Mouse (Mus musculus): Measurements from ENCODE around the gene Polr2g. TPM values are rescaled to one million over a fixed set of nuclear protein-coding genes. Genes with fewer than 3 reads are reported as not detected.

The Polr2g gene
- polyA plus RNA-seq, 1 experiment from 2014 or later = 149 TPM

DNA sequence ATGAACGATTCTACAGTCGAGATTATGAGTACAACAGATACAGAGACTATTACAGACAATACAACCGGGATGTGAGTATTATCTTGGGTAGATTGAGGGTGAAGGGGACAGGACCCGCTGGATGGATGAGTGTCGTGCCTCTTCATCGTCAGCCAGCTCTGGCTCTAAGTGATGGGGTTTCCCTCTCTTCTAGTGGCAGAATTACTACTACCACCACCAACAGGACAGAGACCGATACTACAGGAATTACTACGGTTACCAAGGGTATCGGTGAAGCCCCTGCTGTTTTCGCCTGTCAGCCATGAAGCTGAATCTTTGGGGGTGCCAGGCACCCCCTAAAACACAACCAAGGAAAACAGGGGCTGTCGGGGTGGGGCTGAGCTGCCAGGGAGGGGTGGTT lies 32.9 kb upstream of the Polr2g start:
- H3K4me1 ChIP-seq = no peaks in the 10 kb centered on the region
- H3K36me3 ChIP-seq = peaks cover 91% of the 10 kb centered on the region
- no peak overlapping the region for H3K27ac ChIP-seq
- no peak overlapping the region for H3K4me3 ChIP-seq
- no peak for ATAC-seq (ENCODE audit: insufficient number of reproducible peaks, low FRiP score, low TSS enrichment, low read depth)
- H3K4me2 ChIP-seq = no peak overlapping the region
- WGBS = 83% methylated on average over 11 of the region's 11 CpGs
- no peaks in the 10 kb centered on the region for H3K27me3 ChIP-seq
- no peak overlapping the region for H3K9ac ChIP-seq
- H3K9me3 ChIP-seq = no peaks in the 10 kb centered on the region

DNA sequence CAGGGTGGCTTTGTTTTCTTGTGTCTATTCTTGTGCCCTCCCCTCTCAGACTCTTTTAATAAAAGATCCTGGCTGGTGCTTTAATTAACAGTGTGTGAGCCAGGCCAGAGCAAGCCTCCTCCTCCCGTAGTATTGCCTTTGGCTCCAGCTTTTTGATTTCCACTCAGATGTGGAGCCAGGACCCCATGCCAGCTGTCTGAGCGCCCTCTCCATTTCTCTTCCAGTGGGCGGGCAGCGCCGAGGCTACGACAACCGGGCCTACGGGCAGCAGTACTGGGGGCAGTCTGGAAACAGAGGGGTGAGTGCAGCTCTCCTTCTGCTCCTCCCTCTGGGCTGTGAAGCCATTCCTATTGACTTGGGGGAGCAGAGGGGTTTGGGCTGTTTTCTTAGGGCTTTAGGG lies 32.3 kb upstream of the Polr2g start:
- 84% methylated on average over 8 of the region's 8 CpGs for WGBS
- Histone ChIP-seq H3K36me3 (peaks cover 97% of the 10 kb centered on the region), H3K4me1 (no peaks in the 10 kb centered on the region), H3K9me3 (no peaks in the 10 kb centered on the region), H3K4me2 (no peak overlapping the region), H3K27ac (no peak overlapping the region), H3K4me3 (no peak overlapping the region), H3K27me3 (no peaks in the 10 kb centered on the region), H3K9ac (no peak overlapping the region)
- no peak for ATAC-seq (ENCODE audit: insufficient number of reproducible peaks, low FRiP score, low TSS enrichment, low read depth)

DNA sequence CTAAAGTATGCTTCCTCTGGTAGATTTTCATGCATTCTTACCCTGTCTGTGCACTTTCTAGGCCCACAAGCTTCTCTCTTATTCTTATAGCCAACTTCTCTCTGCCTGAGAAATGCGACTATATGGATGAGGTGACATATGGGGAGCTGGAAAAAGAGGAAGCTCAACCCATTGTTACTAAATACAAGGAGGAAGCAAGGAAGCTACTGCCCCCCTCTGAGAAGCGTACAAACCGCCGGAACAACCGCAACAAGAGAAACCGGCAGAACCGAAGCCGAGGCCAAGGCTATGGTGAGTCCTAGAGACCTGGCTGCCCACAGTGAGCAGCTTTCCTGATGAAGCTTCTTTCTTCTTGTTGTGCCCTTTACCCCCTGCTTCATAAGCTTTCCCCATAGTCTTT lies 31.3 kb upstream of the Polr2g start, which contains the start of gene AC129217.1:
TSS of gene AC129217.1 (plus strand) at position 114 of the 400 bp plus-strand sequence.
- no peak within 1 kb of the TSS for H3K4me2 ChIP-seq
- H3K9me3 ChIP-seq = no peaks in the 10 kb centered on the region
- no peaks in the 10 kb centered on the region for H3K4me1 ChIP-seq
- WGBS = 89% methylated on average over 8 of the region's 8 CpGs
- H3K27ac ChIP-seq = no peak within 1 kb of the TSS
- no peak within 1 kb of the TSS for H3K4me3 ChIP-seq
- no peaks in the 10 kb centered on the region for H3K27me3 ChIP-seq
- no peak within 1 kb of the TSS for H3K9ac ChIP-seq
- H3K36me3 ChIP-seq = peaks cover 96% of the 10 kb centered on the region
- ATAC-seq (ENCODE audit: insufficient number of reproducible peaks, low FRiP score, low TSS enrichment, low read depth) = no peak

DNA sequence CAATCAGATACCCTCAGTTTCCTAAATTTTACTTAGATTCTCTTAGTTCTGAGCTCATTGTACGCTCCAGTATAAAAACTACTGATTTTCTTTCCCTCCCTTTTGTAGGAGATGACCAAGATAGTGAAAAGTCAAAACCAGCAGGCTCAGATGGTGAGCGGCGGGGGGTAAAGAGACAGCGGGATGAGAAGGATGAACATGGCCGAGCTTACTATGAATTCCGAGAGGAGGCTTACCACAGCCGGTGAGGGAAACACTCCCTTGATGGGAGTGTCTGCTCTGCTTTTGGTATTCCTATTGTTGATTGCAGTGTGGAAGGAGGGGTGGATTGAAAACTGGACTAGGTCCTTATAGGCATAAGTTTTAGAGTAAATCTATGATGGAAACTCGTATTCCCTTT lies 24.3 kb upstream of the Polr2g start:
- no peak overlapping the region for H3K9ac ChIP-seq
- H3K27me3 ChIP-seq = no peaks in the 10 kb centered on the region
- peak overlapping the region; percentile 82 for H3K4me3 ChIP-seq
- 81% methylated on average over 8 of the region's 8 CpGs for WGBS
- no peak for ATAC-seq (ENCODE audit: insufficient number of reproducible peaks, low FRiP score, low TSS enrichment, low read depth)
- H3K4me2 ChIP-seq = peak overlapping the region; percentile 66
- no peak overlapping the region for H3K27ac ChIP-seq
- peaks cover 23% of the 10 kb centered on the region for H3K4me1 ChIP-seq
- H3K9me3 ChIP-seq = no peaks in the 10 kb centered on the region
- peaks cover 49% of the 10 kb centered on the region for H3K36me3 ChIP-seq

DNA sequence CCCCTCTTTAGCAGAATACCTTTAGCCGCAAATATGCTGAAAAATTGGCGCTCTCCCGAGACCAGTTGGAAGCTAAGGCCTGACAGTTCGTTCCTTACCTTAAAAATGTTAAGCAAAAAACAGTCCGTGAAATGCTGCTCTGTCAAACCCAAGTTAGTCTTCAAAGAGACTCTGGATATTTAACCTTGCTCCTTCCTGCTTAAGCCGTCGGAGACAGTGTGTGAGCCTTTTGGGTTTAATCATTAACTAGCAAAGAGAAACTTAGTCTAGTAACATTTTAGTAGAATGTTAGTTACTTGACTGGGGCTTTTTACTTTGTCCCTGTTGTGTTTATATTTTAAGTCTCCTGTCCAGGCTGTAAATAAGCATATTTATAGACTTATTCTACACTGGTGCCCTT lies 22.8 kb upstream of the Polr2g start:
- H3K4me2 ChIP-seq = peak overlapping the region; percentile 66
- peaks cover 36% of the 10 kb centered on the region for H3K36me3 ChIP-seq
- H3K27me3 ChIP-seq = no peaks in the 10 kb centered on the region
- peak overlapping the region; percentile 82 for H3K4me3 ChIP-seq
- peaks cover 34% of the 10 kb centered on the region for H3K4me1 ChIP-seq
- under 1% methylated on average over 7 of the region's 7 CpGs for WGBS
- peak overlapping the region; percentile 100; the same call in 1 of the 2 replicates for H3K27ac ChIP-seq
- no peak for ATAC-seq (ENCODE audit: insufficient number of reproducible peaks, low FRiP score, low TSS enrichment, low read depth)
- H3K9me3 ChIP-seq = no peaks in the 10 kb centered on the region
- H3K9ac ChIP-seq = peak overlapping the region; percentile 96

DNA sequence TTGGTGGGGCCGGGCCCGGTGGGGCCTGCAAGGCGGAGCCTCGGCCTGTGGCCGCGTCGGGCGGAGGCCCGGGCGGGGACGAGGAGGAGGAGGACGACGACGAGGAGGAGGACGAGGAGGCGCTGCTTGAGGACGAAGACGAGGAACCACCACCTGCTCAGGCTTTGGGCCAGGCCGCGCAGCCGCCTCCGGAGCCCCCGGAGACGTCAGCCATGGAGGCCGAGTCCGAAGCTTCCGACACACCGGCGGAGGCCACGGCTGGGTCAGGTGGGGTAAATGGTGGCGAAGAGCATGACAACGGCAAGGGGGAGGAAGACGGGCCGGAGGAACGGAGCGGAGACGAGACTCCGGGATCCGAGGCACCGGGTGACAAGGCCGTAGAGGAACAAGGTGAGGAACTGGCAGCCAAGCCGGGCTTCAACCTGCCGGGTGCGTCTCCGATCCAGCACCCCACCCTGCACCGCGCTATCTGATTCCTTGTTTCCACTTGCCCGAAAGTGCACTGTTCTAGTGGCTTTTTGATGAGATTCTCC lies 22.1 kb upstream of the Polr2g start:
- peaks cover 37% of the 10 kb centered on the region for H3K4me1 ChIP-seq
- WGBS = 0% methylated on average over 46 of the region's 48 CpGs
- peak overlapping the region; percentile 82 for H3K4me3 ChIP-seq
- peak overlapping the region; percentile 96 for H3K9ac ChIP-seq
- H3K27ac ChIP-seq = peak overlapping the region; percentile 100
- peak overlapping the region; percentile 66 for H3K4me2 ChIP-seq
- peaks cover 35% of the 10 kb centered on the region for H3K36me3 ChIP-seq
- no peak for ATAC-seq (ENCODE audit: insufficient number of reproducible peaks, low FRiP score, low TSS enrichment, low read depth)
- H3K9me3 ChIP-seq = no peaks in the 10 kb centered on the region
- no peaks in the 10 kb centered on the region for H3K27me3 ChIP-seq

DNA sequence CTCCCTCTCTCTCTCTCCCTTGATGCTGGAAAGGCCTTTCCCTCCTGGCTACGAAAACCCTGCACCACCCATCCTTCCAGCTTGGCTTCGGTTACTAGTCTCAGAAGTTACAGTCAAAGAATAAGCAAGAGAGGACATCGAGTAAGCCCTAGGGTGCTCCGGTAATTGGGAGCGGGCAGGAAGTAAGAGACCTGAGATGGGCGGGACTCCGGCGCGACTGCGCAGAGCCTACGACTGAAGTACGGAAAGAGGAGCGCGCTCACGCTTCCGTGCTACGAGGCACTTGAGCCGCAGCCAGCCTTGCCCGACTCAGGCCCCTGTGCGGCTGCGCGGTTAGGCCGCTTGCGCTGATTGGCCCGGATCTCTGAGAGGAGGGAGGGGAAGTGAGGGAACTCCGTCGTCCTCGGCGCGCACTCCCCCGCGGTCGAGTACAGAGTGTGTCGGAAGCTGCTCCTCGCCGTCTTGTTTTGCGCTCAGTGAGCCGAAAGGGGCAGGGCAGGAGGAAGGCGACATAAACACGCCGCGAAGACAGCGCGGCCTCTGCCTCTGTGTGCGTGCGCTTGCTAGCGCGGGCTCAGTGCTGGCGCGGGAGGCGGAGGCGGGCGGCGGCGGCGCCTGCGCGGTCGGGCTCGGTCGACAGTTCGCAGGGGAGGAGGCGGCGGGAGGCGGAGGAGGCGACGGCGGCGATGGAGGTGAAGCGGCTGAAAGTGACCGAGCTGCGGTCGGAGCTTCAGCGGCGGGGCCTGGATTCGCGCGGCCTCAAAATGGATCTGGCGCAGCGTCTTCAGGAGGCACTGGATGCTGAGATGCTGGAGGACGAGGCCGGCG lies 21.4 kb upstream of the Polr2g start, which contains the start of gene Hnrnpul2:
TSS of gene Hnrnpul2 (plus strand) at position 415 of the 828 bp plus-strand sequence.
- under 1% methylated on average over 81 of the region's 83 CpGs for WGBS
- no peaks in the 10 kb centered on the region for H3K9me3 ChIP-seq
- H3K9ac ChIP-seq = peak within 1 kb of the TSS; percentile 96

DNA sequence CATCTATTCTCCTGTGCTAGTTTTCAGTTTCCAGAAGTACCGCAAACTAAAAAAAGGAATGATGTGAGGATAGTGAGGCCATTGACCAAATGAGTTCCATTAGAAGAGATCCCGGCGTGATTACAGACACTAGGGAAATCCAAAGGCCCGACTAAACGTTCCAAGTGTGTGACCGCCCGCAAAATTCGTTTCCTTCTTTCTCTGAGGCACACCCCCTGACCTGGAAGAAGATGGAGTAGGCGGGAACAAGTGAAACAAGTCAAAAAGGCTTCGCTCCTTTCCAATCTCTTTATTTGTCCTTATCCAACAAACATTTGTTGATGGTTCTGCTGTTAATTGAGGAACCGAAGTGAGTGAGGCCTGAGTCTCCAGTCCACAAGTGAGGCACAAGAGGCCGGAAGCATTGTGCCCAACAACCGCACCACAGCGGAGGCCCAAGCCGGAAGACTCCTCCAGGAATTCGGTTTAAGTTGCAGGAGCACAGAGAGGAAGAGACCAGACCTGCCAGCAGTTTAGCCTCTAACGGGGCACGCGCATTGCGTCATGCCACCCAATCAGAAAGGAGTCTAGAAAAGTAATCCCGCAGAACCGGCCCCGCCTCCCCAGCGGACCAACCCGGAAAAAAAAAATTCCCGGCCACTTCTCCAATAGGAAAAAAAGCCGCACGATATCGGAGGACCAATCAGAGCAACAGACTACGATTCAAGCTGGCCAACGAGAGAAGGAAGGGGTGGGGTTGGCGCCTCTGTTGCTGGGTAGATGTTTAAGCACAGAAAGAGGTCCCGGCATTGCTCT lies 20.6 kb upstream of the Polr2g start, which contains the start of gene Ttc9c:
TSS of gene Ttc9c (minus strand) at position 533 of the 795 bp plus-strand sequence.
- peak within 1 kb of the TSS; percentile 96 for H3K9ac ChIP-seq
- H3K4me3 ChIP-seq = peak within 1 kb of the TSS; percentile 82
- no peaks in the 10 kb centered on the region for H3K27me3 ChIP-seq
- H3K4me1 ChIP-seq = peaks cover 37% of the 10 kb centered on the region
- peaks cover 33% of the 10 kb centered on the region for H3K36me3 ChIP-seq
- H3K9me3 ChIP-seq = no peaks in the 10 kb centered on the region
- peak within 1 kb of the TSS; percentile 100 for H3K27ac ChIP-seq
- peak within 1 kb of the TSS; percentile 89 for H3K4me2 ChIP-seq
- peak; percentile 95 for ATAC-seq (ENCODE audit: insufficient number of reproducible peaks, low FRiP score, low TSS enrichment, low read depth)
- WGBS = under 1% methylated on average over 33 of the region's 33 CpGs

More for the DNA sequence above, 21.4 kb upstream of the Polr2g start, which contains the start of gene Hnrnpul2:
- peak within 1 kb of the TSS; percentile 82 for H3K4me3 ChIP-seq
- H3K4me2 ChIP-seq = peak within 1 kb of the TSS; percentile 89
- peaks cover 37% of the 10 kb centered on the region for H3K4me1 ChIP-seq
- peak; percentile 95 for ATAC-seq (ENCODE audit: insufficient number of reproducible peaks, low FRiP score, low TSS enrichment, low read depth)
- H3K27me3 ChIP-seq = no peaks in the 10 kb centered on the region
- peaks cover 35% of the 10 kb centered on the region for H3K36me3 ChIP-seq
- peak within 1 kb of the TSS; percentile 100 for H3K27ac ChIP-seq

DNA sequence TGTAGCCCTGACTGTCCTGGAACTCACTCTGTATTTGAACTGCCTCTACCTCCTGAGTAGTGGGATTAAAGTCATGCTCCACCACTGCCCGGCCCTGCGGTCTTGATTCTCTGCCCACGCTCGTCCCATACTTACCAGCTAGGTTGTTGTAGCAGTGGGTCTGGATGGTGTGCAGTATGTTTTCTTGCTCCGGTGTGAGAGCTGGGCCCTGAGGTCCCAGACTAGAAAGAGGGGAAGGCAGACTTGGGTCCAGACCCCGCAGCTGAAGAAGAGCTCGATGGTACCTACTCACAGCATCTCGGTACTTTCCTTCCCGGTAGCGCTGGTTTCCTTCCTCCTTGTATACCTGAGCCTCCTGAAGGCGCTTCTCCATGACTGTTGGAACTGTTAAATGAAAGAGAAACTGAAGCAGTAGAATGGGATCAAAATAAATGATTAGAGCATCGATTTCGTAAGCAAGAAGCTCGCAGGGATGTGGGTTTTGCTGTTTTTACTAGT lies 20.0 kb upstream of the Polr2g start:
- Histone ChIP-seq H3K9ac (peak overlapping the region; percentile 67), H3K9me3 (no peaks in the 10 kb centered on the region), H3K4me3 (peak overlapping the region; percentile 82), H3K27me3 (no peaks in the 10 kb centered on the region), H3K27ac (peak overlapping the region; percentile 100), H3K4me1 (peaks cover 36% of the 10 kb centered on the region), H3K36me3 (peaks cover 32% of the 10 kb centered on the region), H3K4me2 (peak overlapping the region; percentile 89)
- 18% methylated on average over 14 of the region's 14 CpGs for WGBS
- no peak for ATAC-seq (ENCODE audit: insufficient number of reproducible peaks, low FRiP score, low TSS enrichment, low read depth)

DNA sequence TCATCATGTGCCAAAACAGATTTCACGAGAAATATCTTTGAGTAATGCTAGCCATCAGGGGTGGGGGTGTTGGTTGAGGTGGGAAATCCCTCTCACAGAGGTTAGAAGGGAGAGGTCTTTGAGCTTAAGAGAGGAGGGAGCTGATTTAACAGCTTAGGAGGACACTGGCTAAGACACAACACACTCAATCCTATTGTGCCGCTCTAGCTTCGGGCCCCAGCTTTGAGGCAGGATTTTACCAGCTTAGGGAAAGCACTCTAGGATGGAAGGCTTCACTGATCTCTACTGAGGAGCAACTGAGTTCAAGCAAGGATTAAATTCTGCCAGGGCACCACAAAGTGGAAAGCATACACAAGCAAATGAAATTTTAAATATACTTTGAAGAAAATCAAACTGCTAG lies 18.6 kb upstream of the Polr2g start:
- H3K9ac ChIP-seq = no peak overlapping the region
- 0 out of 2 replicates have a peak overlapping the region, but pooled peaks have one; percentile 12 for H3K4me2 ChIP-seq
- no peak overlapping the region for H3K4me3 ChIP-seq
- no peaks in the 10 kb centered on the region for H3K27me3 ChIP-seq
- no peak for ATAC-seq (ENCODE audit: insufficient number of reproducible peaks, low FRiP score, low TSS enrichment, low read depth)
- 0 out of 2 replicates have a peak overlapping the region, but pooled peaks have one; percentile 22 for H3K27ac ChIP-seq
- peaks cover 38% of the 10 kb centered on the region for H3K36me3 ChIP-seq
- H3K9me3 ChIP-seq = no peaks in the 10 kb centered on the region
- H3K4me1 ChIP-seq = peaks cover 24% of the 10 kb centered on the region
- WGBS = 80% methylated on average over 3 of the region's 3 CpGs

DNA sequence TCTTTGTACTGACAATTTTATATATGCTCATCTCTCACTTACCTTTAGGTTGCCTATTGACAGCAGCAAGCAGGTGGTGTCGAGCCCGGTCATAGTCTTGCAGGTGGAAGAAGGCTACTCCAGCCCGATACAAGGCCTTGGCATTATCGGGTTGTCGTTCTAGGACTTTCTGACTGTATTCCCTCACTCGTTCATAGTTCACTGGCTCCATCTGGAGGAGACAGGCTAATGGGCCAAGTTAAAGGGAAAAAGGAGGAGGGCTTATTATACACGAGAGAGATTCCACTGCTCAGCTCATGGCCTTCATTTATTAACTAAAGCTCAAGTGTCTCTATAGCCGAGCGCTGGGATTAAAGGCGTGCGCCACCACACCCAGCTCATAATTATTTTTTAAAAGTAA lies 17.4 kb upstream of the Polr2g start:
- Histone ChIP-seq H3K4me1 (peaks cover 21% of the 10 kb centered on the region), H3K9ac (no peak overlapping the region), H3K36me3 (peaks cover 48% of the 10 kb centered on the region), H3K4me3 (no peak overlapping the region), H3K27me3 (no peaks in the 10 kb centered on the region), H3K27ac (no peak overlapping the region), H3K4me2 (no peak overlapping the region), H3K9me3 (no peaks in the 10 kb centered on the region)
- 71% methylated on average over 11 of the region's 11 CpGs for WGBS
- ATAC-seq (ENCODE audit: insufficient number of reproducible peaks, low FRiP score, low TSS enrichment, low read depth) = no peak
